Mouse (Mus musculus) adipose tissue, adult 10 weeks (tissue): ENCODE results near the gene Atxn7l1. TPM values are rescaled to one million over a fixed set of nuclear protein-coding genes. Genes with fewer than 3 reads are reported as not detected.

Source experiments
- polyA plus RNA-seq: library from polyadenylated mRNA; stranded (reverse); fragments of 350-450 nt; fragmentation: Illumina TruSeq; extraction: RNeasy Lipid Tissue Mini Kit (QIAGEN cat#74804); gene quantifications from one replicate; pipeline ENCODE4 v1.2.3, GENCODE M21; 2014; ENCODE audit warnings: low read depth, low replicate concordance

Gene Atxn7l1
- 19.8 TPM for polyA plus RNA-seq

GRCm38 (mm10) chr12:33147497-33148267 is at the start of gene Atxn7l1:
Gene Atxn7l1, plus strand, starts transcription at chr12:33147693.

DNA sequence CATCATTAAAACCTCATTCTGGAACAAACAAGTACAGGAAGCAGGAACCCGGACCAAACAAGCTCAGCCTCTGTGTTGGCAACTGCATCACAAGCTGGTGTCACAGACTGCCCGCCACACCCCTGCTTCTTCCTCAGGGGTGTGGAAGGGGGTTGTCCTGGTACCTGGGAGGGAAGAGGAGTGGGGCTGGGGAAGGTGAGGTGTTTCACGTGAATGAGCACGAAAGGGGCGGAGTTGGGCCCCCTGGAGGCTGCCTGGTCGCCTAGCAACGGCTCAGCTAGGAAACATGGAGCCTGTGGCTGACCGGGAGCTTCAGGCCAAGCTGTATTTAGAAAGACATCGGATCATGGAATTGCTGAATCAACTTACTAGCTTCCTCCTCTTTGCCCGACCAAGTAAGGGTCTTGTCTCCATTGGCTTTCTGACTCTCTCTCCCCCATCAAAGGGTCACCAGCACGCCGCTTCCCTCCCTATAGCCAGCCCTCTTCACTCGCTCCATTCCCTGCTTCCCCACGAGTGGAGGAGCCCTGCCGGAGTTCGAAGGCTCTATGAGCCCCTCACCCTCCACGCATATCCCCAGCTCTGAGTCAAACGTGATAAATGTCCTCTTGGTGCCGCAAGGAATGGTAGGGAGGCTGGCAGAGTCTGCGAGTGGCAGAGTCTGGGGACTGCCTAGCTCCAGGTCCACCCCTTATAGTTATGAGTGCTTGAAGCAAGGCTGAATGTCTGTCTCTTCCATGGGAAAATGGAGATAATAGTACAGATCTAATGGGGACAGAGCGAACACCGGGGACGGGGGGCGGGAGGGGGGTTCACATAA is 247.5 kb downstream of the Atxn7l1 start, which contains the start of gene Efcab10:
Gene Efcab10 (plus strand): TSS at position 51 of the 820 bp plus-strand sequence.

Other genes starting within 250 kb of the Atxn7l1 start
- gene Sypl, start 193.8 kb upstream of the Atxn7l1 start, polyA plus RNA-seq: 129 TPM
- 4.2 TPM for gene Cdhr3, start 54.8 kb upstream of the Atxn7l1 start, polyA plus RNA-seq
- gene Efcab10, start 247.2 kb downstream of the Atxn7l1 start, polyA plus RNA-seq: 7.8 TPM